Mouse (Mus musculus) heart, postnatal 0 days (tissue): ENCODE measurements around the gene Il17rd. TPM values are rescaled to one million over a fixed set of nuclear protein-coding genes. Genes with fewer than 3 reads are reported as not detected.

ENCODE experiments used
- ATAC-seq: fragments of 200-750 bp; cut with Nextera tagmentation; 2 replicates; pipeline ENCODE4 v1.8.0; 2017; ENCODE audit warnings: low read depth, moderate number of reproducible peaks, moderate library complexity; ENCODE audit not compliant: insufficient read depth
- DNase-seq: peaks from one replicate; pipeline ENCODE4 v3.0.0-alpha.2; 2016; ENCODE audit warnings: low spot score
- H3K27ac ChIP-seq: fragments of 300-500 bp; sonication (generic); 2 replicates; pipeline ENCODE4 v1.5.1; 2014; ENCODE audit warnings: low read depth, mild to moderate bottlenecking
- H3K27me3 ChIP-seq: fragments of 300-500 bp; sonication (generic); 2 replicates; pipeline ENCODE4 v1.6.1; 2014; ENCODE audit warnings: low read length, mixed read lengths; ENCODE audit not compliant: control insufficient read depth, insufficient read depth
- H3K36me3 ChIP-seq: fragments of 300-500 bp; sonication (generic); replicated peaks from 2 replicates; pipeline ENCODE4 v1.6.1; 2014; ENCODE audit warnings: low read length, mixed read lengths; ENCODE audit not compliant: control insufficient read depth, insufficient read depth
- H3K4me1 ChIP-seq: fragments of 300-500 bp; sonication (generic); 2 replicates; pipeline ENCODE4 v1.6.1; 2014; ENCODE audit warnings: antibody characterized with exemption; ENCODE audit not compliant: control insufficient read depth, insufficient read depth
- H3K4me2 ChIP-seq: fragments of 300-500 bp; sonication (generic); 2 replicates; pipeline ENCODE4 v1.6.1; 2014; ENCODE audit warnings: low read depth, mild to moderate bottlenecking, low read length, moderate library complexity
- H3K4me3 ChIP-seq: fragments of 300-500 bp; sonication (generic); 2 replicates; pipeline ENCODE4 v1.5.1; 2014; ENCODE audit warnings: low read depth, low read length
- H3K9ac ChIP-seq: fragments of 300-500 bp; sonication (generic); replicated peaks from 2 replicates; pipeline ENCODE4 v1.6.1; 2014; ENCODE audit warnings: low read depth, low read length, mixed read lengths
- H3K9me3 ChIP-seq: fragments of 300-500 bp; sonication (generic); replicated peaks from 2 replicates; pipeline ENCODE4 v1.6.1; 2016; ENCODE audit warnings: low read length; ENCODE audit not compliant: control insufficient read depth
- CTCF ChIP-seq: IDR thresholded peaks from 2 replicates; pipeline ENCODE4 v1.5.1; 2016; ENCODE audit warnings: antibody characterized with exemption, control low read depth, low read depth
- EP300 ChIP-seq: IDR thresholded peaks from 2 replicates; pipeline ENCODE4 v1.6.1; 2016; ENCODE audit warnings: antibody characterized with exemption, low read depth
- WGBS: fragments of 180-500 bp; shearing (Covaris S2); extraction: QIAGEN DNeasy Blood & Tissue Kit; methylation state at CpG from one replicate; pipeline ENCODE4 v1.1.7; 2014; 5-methylcytosine and 5-hydroxymethylcytosine counted together
- polyA plus RNA-seq: library from polyadenylated mRNA; unstranded; fragments of >200 nt; fragmentation: Nextera tagmentation; extraction: Ambion mirVana; gene quantifications from 2 replicates; pipeline ENCODE4 v1.2.1, GENCODE M21; 2015
- total RNA-seq: library from RNA; depleted of rRNA; stranded (reverse); fragments of >200 nt; gene quantifications from 2 replicates; pipeline ENCODE4 v1.2.3, GENCODE M21; 2014; ENCODE audit warnings: low replicate concordance

Il17rd gene
- total and polyA plus RNA-seq, 2 experiments from 2014 or later, result 0.63 to 4.2 TPM

DNA sequence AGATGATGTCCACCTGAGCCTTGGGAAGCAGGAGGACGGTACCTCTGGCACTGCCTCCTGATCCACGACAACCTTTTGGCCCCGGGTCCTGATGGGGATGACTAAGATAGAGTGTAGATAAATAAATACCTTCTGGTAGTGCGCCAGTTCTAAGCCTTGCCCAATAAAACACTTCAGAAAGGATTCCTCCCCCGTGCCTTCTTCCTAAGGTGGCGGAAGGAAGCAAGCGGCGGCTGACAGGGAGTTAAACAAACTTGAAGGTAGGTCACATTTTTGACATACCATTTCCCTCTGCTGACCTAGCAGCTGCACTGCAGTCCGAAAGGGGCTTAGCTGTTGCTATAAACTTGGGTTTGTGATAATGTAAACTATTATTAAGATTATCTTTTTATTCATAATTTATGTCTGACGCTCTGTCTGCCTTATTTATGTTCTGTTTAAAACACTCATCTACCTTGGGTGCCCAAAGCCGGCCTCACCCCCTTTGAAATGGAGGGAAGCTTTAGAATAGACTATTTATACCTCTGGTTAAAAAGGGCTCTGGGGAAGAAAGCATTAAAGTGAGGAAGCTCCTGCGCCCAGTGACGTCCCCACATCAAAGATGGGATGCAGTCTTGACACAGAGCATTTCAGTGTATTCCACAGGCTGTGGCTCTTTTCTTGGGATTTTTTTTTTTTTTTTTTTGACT, 19.9 kb downstream of the Il17rd start:
- TF ChIP-seq CTCF, result no peak
- TF ChIP-seq EP300, result no peak
- WGBS, result 14% methylated on average over 13 of the region's 13 CpGs
- Histone ChIP-seq H3K4me1 (peaks cover 15% of the 10 kb centered on the region), H3K27ac (no peak overlapping the region), H3K4me3 (peak overlapping the region; percentile 16; the same call in 1 of the 2 replicates), H3K4me2 (peak overlapping the region; percentile 51), H3K9ac (no peak overlapping the region), H3K27me3 (no peaks in the 10 kb centered on the region), H3K9me3 (no peaks in the 10 kb centered on the region), H3K36me3 (no peaks in the 10 kb centered on the region)
- DNase-seq, result no peak
- no peak for ATAC-seq

DNA sequence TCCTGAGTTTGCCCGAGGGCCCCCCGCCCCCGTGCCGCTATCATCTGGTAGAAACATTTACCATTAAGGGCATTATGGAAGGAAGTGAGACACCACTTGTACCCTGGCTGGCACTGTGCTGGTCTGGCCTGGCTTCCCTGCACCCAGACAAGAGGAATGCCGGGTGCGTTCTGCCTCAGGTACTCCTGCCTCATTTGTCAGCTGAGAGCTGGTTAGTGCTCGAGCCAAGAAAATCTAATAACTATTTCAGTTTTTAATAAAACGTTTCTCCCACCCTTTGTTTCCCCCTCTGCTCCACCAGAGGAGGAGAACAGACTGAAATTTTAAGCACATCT, 20.4 kb downstream of the Il17rd start:
- Histone ChIP-seq H3K36me3 (no peaks in the 10 kb centered on the region), H3K4me1 (peaks cover 15% of the 10 kb centered on the region), H3K9me3 (no peaks in the 10 kb centered on the region), H3K4me2 (peak overlapping the region; percentile 51; the same call in 1 of the 2 replicates), H3K9ac (no peak overlapping the region), H3K27ac (no peak overlapping the region), H3K4me3 (no peak overlapping the region), H3K27me3 (no peaks in the 10 kb centered on the region)
- TF ChIP-seq CTCF, result no peak
- no peak for TF ChIP-seq EP300
- no peak for DNase-seq
- 17% methylated on average over 8 of the region's 8 CpGs for WGBS
- no peak for ATAC-seq

DNA sequence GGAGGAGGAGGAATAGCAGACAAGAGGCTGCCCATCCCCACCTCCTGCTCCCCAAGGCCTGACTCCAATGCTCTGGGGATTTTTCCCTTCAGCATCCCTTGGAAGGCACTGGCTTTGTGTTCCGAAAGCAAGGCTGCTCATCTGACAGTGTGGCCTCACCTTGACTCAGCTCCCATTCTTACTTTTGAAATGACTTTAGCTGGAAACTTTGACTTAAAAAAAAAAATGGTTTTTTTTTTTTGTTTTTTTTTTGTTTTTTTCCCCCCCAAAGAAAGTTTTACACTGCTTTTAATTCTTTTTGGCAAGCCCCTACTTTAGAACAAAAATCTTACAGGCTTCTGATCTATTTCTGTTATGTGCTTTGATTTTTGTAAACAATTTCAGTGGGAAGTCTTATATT, 24.6 kb downstream of the Il17rd start:
- ATAC-seq (no peak), DNase-seq (no peak)
- Histone ChIP-seq H3K9ac (no peak overlapping the region), H3K4me2 (no peak overlapping the region), H3K27me3 (no peaks in the 10 kb centered on the region), H3K36me3 (no peaks in the 10 kb centered on the region), H3K4me3 (no peak overlapping the region), H3K9me3 (no peaks in the 10 kb centered on the region), H3K27ac (no peak overlapping the region), H3K4me1 (peaks cover 23% of the 10 kb centered on the region)
- no peak for TF ChIP-seq CTCF
- no peak for TF ChIP-seq EP300
- WGBS, result 95% methylated on average over 1 of the region's 1 CpGs

DNA sequence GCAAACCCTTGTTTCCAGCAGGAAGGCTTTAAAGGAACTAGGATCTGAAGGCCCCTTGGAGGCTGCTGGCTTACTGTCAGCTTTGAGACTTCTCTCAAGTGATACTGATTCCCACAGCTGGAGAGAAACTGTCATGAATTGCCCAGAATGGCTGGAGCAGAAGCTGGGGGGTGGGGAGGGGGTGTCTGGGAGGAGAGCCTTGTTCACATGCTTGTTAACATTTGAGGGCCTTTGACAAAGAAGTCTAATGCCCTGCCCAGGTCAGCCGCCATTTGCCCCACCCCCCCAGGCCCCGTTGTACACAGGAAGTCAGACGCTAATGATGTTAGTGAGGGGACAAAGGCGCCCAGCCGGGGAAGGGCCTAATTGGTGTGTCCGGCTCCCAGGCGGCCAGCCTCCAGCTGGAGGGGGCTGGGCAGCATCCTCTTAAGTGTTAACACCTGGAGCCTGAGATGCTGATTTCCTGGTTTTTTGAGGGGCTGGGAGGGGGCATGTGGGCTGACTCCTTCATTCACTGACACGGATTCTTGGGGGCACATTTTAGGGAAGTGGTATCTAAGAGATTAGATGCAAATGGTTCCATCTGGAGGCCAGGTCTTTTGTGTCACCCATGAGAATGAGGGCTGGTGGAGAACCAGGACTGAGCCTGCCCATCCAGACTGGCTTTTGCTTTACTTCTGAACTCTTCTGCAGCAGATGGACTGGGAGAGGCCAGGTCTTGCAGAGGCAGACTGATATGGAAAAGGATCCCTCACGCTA, 27.6 kb downstream of the Il17rd start:
- Histone ChIP-seq H3K36me3 (no peaks in the 10 kb centered on the region), H3K9me3 (no peaks in the 10 kb centered on the region), H3K27me3 (no peaks in the 10 kb centered on the region), H3K4me3 (no peak overlapping the region), H3K9ac (no peak overlapping the region), H3K4me2 (no peak overlapping the region), H3K27ac (0 out of 2 replicates have a peak overlapping the region, but pooled peaks have one; percentile 18), H3K4me1 (peaks cover 29% of the 10 kb centered on the region)
- peak; percentile 62; the same call in 1 of the 2 replicates for ATAC-seq
- WGBS, result 26% methylated on average over 9 of the region's 9 CpGs
- TF ChIP-seq CTCF (no peak), EP300 (no peak)
- no peak for DNase-seq

DNA sequence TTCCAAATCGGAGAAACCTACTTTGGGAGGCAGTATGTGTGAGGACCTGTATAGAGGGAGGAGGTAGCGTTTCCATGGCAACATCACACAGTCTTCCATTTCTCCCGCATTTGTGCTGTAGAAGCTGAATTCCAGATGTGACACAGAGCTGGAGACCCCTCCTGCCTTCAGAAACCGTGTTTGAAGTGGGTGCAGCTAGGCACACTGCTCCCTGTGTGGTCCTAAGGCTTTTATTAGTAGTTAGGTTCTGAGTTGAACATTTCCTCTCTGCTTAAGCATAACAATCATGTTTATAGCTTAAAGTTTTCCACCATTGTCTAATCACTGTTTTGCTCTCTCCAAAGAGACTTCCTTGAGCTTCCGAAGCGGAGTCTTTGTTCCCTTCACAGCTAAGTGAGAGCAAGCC, 29.1 kb downstream of the Il17rd start:
- Histone ChIP-seq H3K9me3 (no peaks in the 10 kb centered on the region), H3K4me1 (peaks cover 35% of the 10 kb centered on the region), H3K9ac (no peak overlapping the region), H3K4me3 (no peak overlapping the region), H3K4me2 (no peak overlapping the region), H3K27me3 (no peaks in the 10 kb centered on the region), H3K27ac (0 out of 2 replicates have a peak overlapping the region, but pooled peaks have one; percentile 13), H3K36me3 (no peaks in the 10 kb centered on the region)
- ATAC-seq (no peak), DNase-seq (no peak)
- no peak for TF ChIP-seq CTCF
- no peak for TF ChIP-seq EP300
- WGBS, result 51% methylated on average over 6 of the region's 6 CpGs
